Mouse (Mus musculus): Measurements from ENCODE around the gene Piwil4. TPM values are rescaled to one million over a fixed set of nuclear protein-coding genes. Genes with fewer than 3 reads are reported as not detected.
"Not testable (repeated sequence)": the region's sequence is repeated elsewhere in the genome, so short reads cannot be mapped to it uniquely, and the experiment has no call there.

The Piwil4 gene
- polyA plus RNA-seq, 1 experiment from 2014 or later, result not detected

DNA sequence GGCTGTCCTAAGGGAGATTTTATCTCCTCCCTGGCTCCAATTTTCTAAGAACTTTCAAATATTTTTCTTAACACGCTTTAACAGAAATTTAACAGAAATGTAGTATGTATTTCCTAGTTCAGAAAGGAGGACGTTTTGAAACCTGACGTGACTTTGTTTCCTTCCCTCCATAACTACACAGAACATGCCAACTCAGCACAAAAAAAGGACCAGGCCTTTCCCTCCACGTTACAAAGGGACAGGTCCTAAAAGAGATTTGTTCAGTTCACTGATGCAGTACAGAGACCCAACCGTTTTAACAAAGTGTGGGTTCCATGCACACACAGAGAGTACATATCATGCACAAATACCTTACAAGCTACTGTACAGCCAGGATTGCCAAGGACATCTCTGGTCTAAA is 18.9 kb downstream of the Piwil4 start:
- no peak overlapping the region for H3K9ac ChIP-seq (replicated peaks; ENCODE audit: low read length)
- no peaks in the 10 kb centered on the region for H3K36me3 ChIP-seq (replicated peaks; ENCODE audit: control insufficient read depth, insufficient read depth, low read depth, low read length)
- 84% methylated on average over 5 of the region's 5 CpGs for WGBS
- H3K27ac ChIP-seq (replicated peaks; ENCODE audit: low read depth, low read length), result no peak overlapping the region
- ATAC-seq (replicated peaks; ENCODE audit: insufficient number of reproducible peaks, low FRiP score, low TSS enrichment, low read depth) (no peak), DNase-seq (ENCODE audit: low spot score) (no peak)
- no peaks in the 10 kb centered on the region for H3K4me1 ChIP-seq (ENCODE audit: control insufficient read depth, insufficient read depth, low read length)
- no peak overlapping the region for H3K4me3 ChIP-seq (ENCODE audit: low read depth, low read length)
- no peaks in the 10 kb centered on the region for H3K9me3 ChIP-seq (replicated peaks; ENCODE audit: control insufficient read depth, low read length)
- no peaks in the 10 kb centered on the region for H3K27me3 ChIP-seq (ENCODE audit: control insufficient read depth, insufficient read depth, low read length)
- H3K4me2 ChIP-seq (ENCODE audit: low read depth, low read length), result no peak overlapping the region

GRCm38 (mm10) chr9:14720384-14720783 is 20.1 kb downstream of the Piwil4 start:
- no peaks in the 10 kb centered on the region for H3K4me1 ChIP-seq (ENCODE audit: control insufficient read depth, insufficient read depth, low read length)
- no peak overlapping the region for H3K9ac ChIP-seq (replicated peaks; ENCODE audit: low read length)
- no peak overlapping the region for H3K4me3 ChIP-seq (ENCODE audit: low read depth, low read length)
- DNase-seq (ENCODE audit: low spot score), result no peak
- no peaks in the 10 kb centered on the region for H3K27me3 ChIP-seq (ENCODE audit: control insufficient read depth, insufficient read depth, low read length)
- no peak overlapping the region for H3K27ac ChIP-seq (replicated peaks; ENCODE audit: low read depth, low read length)
- ATAC-seq (replicated peaks; ENCODE audit: insufficient number of reproducible peaks, low FRiP score, low TSS enrichment, low read depth), result no peak
- no peak overlapping the region for H3K4me2 ChIP-seq (ENCODE audit: low read depth, low read length)
- no peaks in the 10 kb centered on the region for H3K36me3 ChIP-seq (replicated peaks; ENCODE audit: control insufficient read depth, insufficient read depth, low read depth, low read length)
- WGBS, result 40% methylated on average over 2 of the region's 2 CpGs
- H3K9me3 ChIP-seq (replicated peaks; ENCODE audit: control insufficient read depth, low read length), result no peaks in the 10 kb centered on the region

DNA sequence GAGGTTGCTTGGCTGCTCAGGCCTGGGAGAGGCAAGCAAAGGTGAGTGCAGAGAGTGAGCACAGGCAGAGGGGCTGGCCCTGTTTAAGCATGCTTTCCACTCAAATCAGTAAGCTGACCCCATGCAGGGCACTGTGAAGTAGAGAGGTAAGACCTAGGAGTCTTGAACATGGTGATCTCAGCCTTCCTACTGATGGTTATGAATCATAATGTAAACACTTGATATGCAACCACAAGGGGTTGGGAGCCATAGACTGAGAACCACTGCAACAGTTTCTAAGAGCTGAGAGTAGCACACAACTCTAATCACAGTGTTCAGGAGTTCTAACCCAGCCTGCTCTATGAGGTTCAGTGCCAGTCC is 22.2 kb downstream of the Piwil4 start:
- ATAC-seq (replicated peaks; ENCODE audit: insufficient number of reproducible peaks, low FRiP score, low TSS enrichment, low read depth), result no peak
- Histone ChIP-seq H3K36me3 (replicated peaks; ENCODE audit: control insufficient read depth, insufficient read depth, low read depth, low read length) (no peaks in the 10 kb centered on the region), H3K27ac (replicated peaks; ENCODE audit: low read depth, low read length) (no peak overlapping the region), H3K4me1 (ENCODE audit: control insufficient read depth, insufficient read depth, low read length) (no peaks in the 10 kb centered on the region), H3K4me3 (ENCODE audit: low read depth, low read length) (no peak overlapping the region), H3K9ac (replicated peaks; ENCODE audit: low read length) (no peak overlapping the region), H3K4me2 (ENCODE audit: low read depth, low read length) (no peak overlapping the region), H3K27me3 (ENCODE audit: control insufficient read depth, insufficient read depth, low read length) (no peaks in the 10 kb centered on the region), H3K9me3 (replicated peaks; ENCODE audit: control insufficient read depth, low read length) (no peaks in the 10 kb centered on the region)
- DNase-seq (ENCODE audit: low spot score), result no peak

GRCm38 (mm10) chr9:14717689-14718331 is 22.7 kb downstream of the Piwil4 start:
- no peak for DNase-seq (ENCODE audit: low spot score)
- Histone ChIP-seq H3K4me1 (ENCODE audit: control insufficient read depth, insufficient read depth, low read length) (no peaks in the 10 kb centered on the region), H3K27me3 (ENCODE audit: control insufficient read depth, insufficient read depth, low read length) (no peaks in the 10 kb centered on the region), H3K27ac (replicated peaks; ENCODE audit: low read depth, low read length) (no peak overlapping the region), H3K9ac (replicated peaks; ENCODE audit: low read length) (no peak overlapping the region), H3K4me3 (ENCODE audit: low read depth, low read length) (no peak overlapping the region), H3K9me3 (replicated peaks; ENCODE audit: control insufficient read depth, low read length) (no peaks in the 10 kb centered on the region), H3K36me3 (replicated peaks; ENCODE audit: control insufficient read depth, insufficient read depth, low read depth, low read length) (no peaks in the 10 kb centered on the region), H3K4me2 (ENCODE audit: low read depth, low read length) (no peak overlapping the region)
- WGBS, result 66% methylated on average over 14 of the region's 14 CpGs
- ATAC-seq (replicated peaks; ENCODE audit: insufficient number of reproducible peaks, low FRiP score, low TSS enrichment, low read depth), result no peak

DNA sequence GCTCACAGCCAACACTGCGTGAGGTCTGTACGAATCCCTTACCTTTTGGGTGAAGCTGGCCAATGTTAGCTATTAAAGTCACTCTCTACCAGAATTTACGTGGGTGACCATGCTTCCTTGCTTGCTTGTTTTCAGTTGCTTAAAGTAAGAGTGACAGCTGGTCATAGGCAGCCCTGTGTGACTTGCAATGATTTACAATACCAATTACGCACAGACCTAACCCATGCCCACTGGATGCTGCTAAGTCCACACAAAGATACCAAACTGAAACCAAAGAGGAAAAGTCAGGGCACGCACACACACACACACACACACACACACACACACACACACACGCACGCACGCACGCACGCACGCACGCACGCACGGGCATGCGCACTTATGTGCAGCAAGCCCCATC is 25.3 kb downstream of the Piwil4 start:
- Histone ChIP-seq H3K4me2 (ENCODE audit: low read depth, low read length) (no peak overlapping the region), H3K9me3 (replicated peaks; ENCODE audit: control insufficient read depth, low read length) (no peaks in the 10 kb centered on the region), H3K27me3 (ENCODE audit: control insufficient read depth, insufficient read depth, low read length) (no peaks in the 10 kb centered on the region), H3K27ac (replicated peaks; ENCODE audit: low read depth, low read length) (no peak overlapping the region), H3K9ac (replicated peaks; ENCODE audit: low read length) (no peak overlapping the region), H3K4me1 (ENCODE audit: control insufficient read depth, insufficient read depth, low read length) (no peaks in the 10 kb centered on the region), H3K36me3 (replicated peaks; ENCODE audit: control insufficient read depth, insufficient read depth, low read depth, low read length) (no peaks in the 10 kb centered on the region), H3K4me3 (ENCODE audit: low read depth, low read length) (no peak overlapping the region)
- no peak for DNase-seq (ENCODE audit: low spot score)
- WGBS, result 87% methylated on average over 14 of the region's 15 CpGs
- ATAC-seq (replicated peaks; ENCODE audit: insufficient number of reproducible peaks, low FRiP score, low TSS enrichment, low read depth), result no peak

DNA sequence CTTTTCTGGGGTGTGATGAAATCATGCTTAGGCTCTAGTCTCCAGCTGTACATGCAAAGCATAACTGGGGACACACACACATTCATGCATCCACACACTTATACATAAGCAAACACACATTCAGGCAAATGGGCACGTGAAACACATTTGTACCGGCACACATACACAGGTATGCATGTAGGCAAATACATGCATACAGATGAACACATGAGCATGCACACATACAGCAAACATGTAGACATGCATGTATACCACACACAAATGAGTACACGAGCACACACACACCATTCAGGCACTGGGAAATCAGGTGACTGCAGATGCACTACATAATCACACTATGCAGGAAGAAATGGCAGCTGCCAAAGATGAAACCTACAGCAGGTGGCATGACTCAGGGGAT is 29.6 kb downstream of the Piwil4 start:
- WGBS, result 88% methylated on average over 3 of the region's 3 CpGs
- no peak for DNase-seq (ENCODE audit: low spot score)

GRCm38 (mm10) chr9:14705321-14706162 is 35.0 kb downstream of the Piwil4 start:
- Histone ChIP-seq H3K27me3 (ENCODE audit: control insufficient read depth, insufficient read depth, low read length) (no peaks in the 10 kb centered on the region), H3K4me3 (ENCODE audit: low read depth, low read length) (no peak overlapping the region), H3K4me2 (ENCODE audit: low read depth, low read length) (no peak overlapping the region), H3K36me3 (replicated peaks; ENCODE audit: control insufficient read depth, insufficient read depth, low read depth, low read length) (no peaks in the 10 kb centered on the region), H3K4me1 (ENCODE audit: control insufficient read depth, insufficient read depth, low read length) (no peaks in the 10 kb centered on the region), H3K9ac (replicated peaks; ENCODE audit: low read length) (no peak overlapping the region), H3K9me3 (replicated peaks; ENCODE audit: control insufficient read depth, low read length) (no peaks in the 10 kb centered on the region), H3K27ac (replicated peaks; ENCODE audit: low read depth, low read length) (no peak overlapping the region)
- ATAC-seq (replicated peaks; ENCODE audit: insufficient number of reproducible peaks, low FRiP score, low TSS enrichment, low read depth), result no peak
- no peak for DNase-seq (ENCODE audit: low spot score)
- WGBS, result 68% methylated on average over 13 of the region's 13 CpGs

More for the DNA sequence above, 29.6 kb downstream of the Piwil4 start:
- Histone ChIP-seq H3K36me3 (replicated peaks; ENCODE audit: control insufficient read depth, insufficient read depth, low read depth, low read length) (no peaks in the 10 kb centered on the region), H3K9ac (replicated peaks; ENCODE audit: low read length) (no peak overlapping the region), H3K4me2 (ENCODE audit: low read depth, low read length) (no peak overlapping the region), H3K27me3 (ENCODE audit: control insufficient read depth, insufficient read depth, low read length) (no peaks in the 10 kb centered on the region), H3K9me3 (replicated peaks; ENCODE audit: control insufficient read depth, low read length) (no peaks in the 10 kb centered on the region), H3K4me1 (ENCODE audit: control insufficient read depth, insufficient read depth, low read length) (no peaks in the 10 kb centered on the region), H3K27ac (replicated peaks; ENCODE audit: low read depth, low read length) (no peak overlapping the region), H3K4me3 (ENCODE audit: low read depth, low read length) (no peak overlapping the region)
- no peak for ATAC-seq (replicated peaks; ENCODE audit: insufficient number of reproducible peaks, low FRiP score, low TSS enrichment, low read depth)

DNA sequence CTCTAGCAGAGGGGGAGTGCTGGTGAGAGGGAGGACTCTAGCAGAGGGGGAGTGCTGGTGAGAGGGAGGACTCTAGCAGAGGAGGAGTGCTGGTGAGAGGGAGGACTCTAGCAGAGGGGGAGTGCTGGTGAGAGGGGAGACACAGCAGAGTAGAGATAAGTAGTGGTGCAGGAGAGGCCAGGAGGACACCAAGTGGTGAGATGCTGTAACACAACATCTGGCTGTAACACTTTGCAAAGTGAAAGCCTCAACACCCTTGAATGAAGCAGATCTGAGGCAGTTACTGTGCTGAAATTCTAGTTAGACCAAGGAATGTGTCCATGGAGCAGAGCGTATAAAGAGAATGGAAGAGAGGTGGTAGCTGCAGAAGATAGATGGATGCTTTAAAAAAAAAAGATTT is 39.7 kb downstream of the Piwil4 start:
- 82% methylated on average over 1 of the region's 1 CpGs for WGBS
- H3K27ac ChIP-seq (replicated peaks; ENCODE audit: low read depth, low read length); H3K4me2 ChIP-seq (ENCODE audit: low read depth, low read length); H3K27me3 ChIP-seq (ENCODE audit: control insufficient read depth, insufficient read depth, low read length); DNase-seq (ENCODE audit: low spot score); H3K4me1 ChIP-seq (ENCODE audit: control insufficient read depth, insufficient read depth, low read length); H3K36me3 ChIP-seq (replicated peaks; ENCODE audit: control insufficient read depth, insufficient read depth, low read depth, low read length); H3K4me3 ChIP-seq (ENCODE audit: low read depth, low read length); H3K9me3 ChIP-seq (replicated peaks; ENCODE audit: control insufficient read depth, low read length); ATAC-seq (replicated peaks; ENCODE audit: insufficient number of reproducible peaks, low FRiP score, low TSS enrichment, low read depth); H3K9ac ChIP-seq (replicated peaks; ENCODE audit: low read length): not testable (repeated sequence)
